Mouse (Mus musculus): ENCODE results near the gene Tspan8. TPM values are rescaled to one million over a fixed set of nuclear protein-coding genes. Genes with fewer than 3 reads are reported as not detected.
A peak's percentile ranks its signal among the peaks of the same experiment; 100 is the strongest.

The Tspan8 gene
- polyA plus RNA-seq, 1 experiment from 2014 or later = 204 TPM

GRCm38 (mm10) chr10:115803765-115804164 is 12.9 kb upstream of the Tspan8 start:
- no peaks in the 10 kb centered on the region for H3K27me3 ChIP-seq (replicated peaks; ENCODE audit: control insufficient read depth, insufficient read depth, low read length)
- no peak overlapping the region for H3K9ac ChIP-seq (ENCODE audit: low read depth, low read length)
- no peaks in the 10 kb centered on the region for H3K36me3 ChIP-seq (ENCODE audit: control insufficient read depth, insufficient read depth)
- TF ChIP-seq CTCF (IDR thresholded peaks at IDR 0.05; ENCODE audit: low read depth) = no peak
- ATAC-seq = no peak
- H3K4me3 ChIP-seq (ENCODE audit: low read depth, low read length) = no peak overlapping the region
- H3K9me3 ChIP-seq (ENCODE audit: control insufficient read depth) = no peaks in the 10 kb centered on the region
- 87% methylated on average over 2 of the region's 2 CpGs for WGBS
- no peak overlapping the region for H3K27ac ChIP-seq (ENCODE audit: low read depth, low read length)
- no peak overlapping the region for H3K4me2 ChIP-seq (replicated peaks; ENCODE audit: low read depth)
- H3K4me1 ChIP-seq (replicated peaks; ENCODE audit: control insufficient read depth, insufficient read depth, low read length) = no peaks in the 10 kb centered on the region

DNA sequence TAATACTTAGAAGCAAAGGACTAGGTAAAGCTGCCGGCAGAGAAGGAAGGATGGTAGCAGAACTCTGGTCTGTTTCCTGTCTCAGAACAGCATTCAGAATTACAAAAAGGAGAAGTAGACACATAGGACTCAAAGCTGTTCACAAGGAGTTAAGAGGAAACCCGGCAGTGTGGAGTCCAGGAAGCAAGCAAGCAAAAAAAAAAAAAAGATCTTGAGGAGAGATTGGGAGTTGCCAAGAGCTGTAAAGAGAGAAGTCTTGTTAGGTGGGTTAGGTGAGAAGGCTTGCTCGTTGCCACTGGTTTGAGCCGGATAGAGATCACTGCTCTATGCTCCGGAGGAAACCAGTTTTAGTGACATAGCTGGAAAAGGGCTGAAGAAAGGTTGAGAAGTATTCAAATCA is 10.6 kb upstream of the Tspan8 start:
- no peaks in the 10 kb centered on the region for H3K36me3 ChIP-seq (ENCODE audit: control insufficient read depth, insufficient read depth)
- H3K4me1 ChIP-seq (replicated peaks; ENCODE audit: control insufficient read depth, insufficient read depth, low read length) = no peaks in the 10 kb centered on the region
- H3K27ac ChIP-seq (ENCODE audit: low read depth, low read length) = no peak overlapping the region
- 42% methylated on average over 5 of the region's 5 CpGs for WGBS
- H3K9me3 ChIP-seq (ENCODE audit: control insufficient read depth) = no peaks in the 10 kb centered on the region
- peak; percentile 56; the same call in 1 of the 2 replicates for ATAC-seq
- no peak overlapping the region for H3K4me2 ChIP-seq (replicated peaks; ENCODE audit: low read depth)
- no peak overlapping the region for H3K9ac ChIP-seq (ENCODE audit: low read depth, low read length)
- no peak overlapping the region for H3K4me3 ChIP-seq (ENCODE audit: low read depth, low read length)
- no peak for TF ChIP-seq CTCF (IDR thresholded peaks at IDR 0.05; ENCODE audit: low read depth)
- H3K27me3 ChIP-seq (replicated peaks; ENCODE audit: control insufficient read depth, insufficient read depth, low read length) = no peaks in the 10 kb centered on the region

GRCm38 (mm10) chr10:115809169-115809568 is 7.5 kb upstream of the Tspan8 start:
- no peaks in the 10 kb centered on the region for H3K4me1 ChIP-seq (replicated peaks; ENCODE audit: control insufficient read depth, insufficient read depth, low read length)
- H3K4me2 ChIP-seq (replicated peaks; ENCODE audit: low read depth) = no peak overlapping the region
- no peak overlapping the region for H3K27ac ChIP-seq (ENCODE audit: low read depth, low read length)
- TF ChIP-seq CTCF (IDR thresholded peaks at IDR 0.05; ENCODE audit: low read depth) = no peak
- no peak for ATAC-seq
- WGBS = 35% methylated on average over 7 of the region's 7 CpGs
- H3K27me3 ChIP-seq (replicated peaks; ENCODE audit: control insufficient read depth, insufficient read depth, low read length) = no peaks in the 10 kb centered on the region
- no peak overlapping the region for H3K9ac ChIP-seq (ENCODE audit: low read depth, low read length)
- no peaks in the 10 kb centered on the region for H3K9me3 ChIP-seq (ENCODE audit: control insufficient read depth)
- no peaks in the 10 kb centered on the region for H3K36me3 ChIP-seq (ENCODE audit: control insufficient read depth, insufficient read depth)
- H3K4me3 ChIP-seq (ENCODE audit: low read depth, low read length) = no peak overlapping the region

- WGBS = 53% methylated on average over 5 of the region's 5 CpGs
Observed at GRCm38 (mm10) chr10:115811519-115811918, 5.1 kb upstream of the Tspan8 start.

DNA sequence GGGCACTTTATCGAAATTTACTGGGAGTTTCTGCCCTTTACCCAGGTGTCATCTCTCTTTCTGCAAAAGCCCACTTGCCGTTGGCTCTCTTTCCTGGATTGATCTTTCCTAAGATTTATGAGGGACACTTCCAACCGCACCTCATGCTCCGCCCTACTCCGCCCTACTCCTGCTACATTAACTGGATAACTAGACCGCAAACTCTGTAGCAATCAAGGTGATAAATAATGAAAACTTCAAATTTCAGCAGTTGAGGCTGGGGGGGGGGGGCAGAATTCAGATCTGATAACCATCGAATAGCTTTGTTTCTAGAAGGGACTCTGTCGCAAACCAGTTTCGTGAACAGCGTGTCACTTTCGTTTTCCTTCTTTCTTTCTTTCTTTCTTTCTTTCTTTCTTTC is 1.8 kb upstream of the Tspan8 start:
- Histone ChIP-seq H3K27me3 (replicated peaks; ENCODE audit: control insufficient read depth, insufficient read depth, low read length) (no peaks in the 10 kb centered on the region), H3K36me3 (ENCODE audit: control insufficient read depth, insufficient read depth) (no peaks in the 10 kb centered on the region), H3K27ac (ENCODE audit: low read depth, low read length) (0 out of 2 replicates have a peak overlapping the region, but pooled peaks have one; percentile 15), H3K4me3 (ENCODE audit: low read depth, low read length) (peak overlapping the region; percentile 36), H3K4me2 (replicated peaks; ENCODE audit: low read depth) (peak overlapping the region; percentile 60), H3K9ac (ENCODE audit: low read depth, low read length) (peak overlapping the region; percentile 34; the same call in 1 of the 2 replicates), H3K4me1 (replicated peaks; ENCODE audit: control insufficient read depth, insufficient read depth, low read length) (0 out of 2 replicates have a peak, but pooled peaks cover 3% of the 10 kb centered on the region), H3K9me3 (ENCODE audit: control insufficient read depth) (no peaks in the 10 kb centered on the region)
- ATAC-seq = no peak
- 37% methylated on average over 11 of the region's 11 CpGs for WGBS
- no peak for TF ChIP-seq CTCF (IDR thresholded peaks at IDR 0.05; ENCODE audit: low read depth)

More at GRCm38 (mm10) chr10:115811519-115811918, 5.1 kb upstream of the Tspan8 start:
- Histone ChIP-seq H3K27ac (ENCODE audit: low read depth, low read length) (no peak overlapping the region), H3K9me3 (ENCODE audit: control insufficient read depth) (no peaks in the 10 kb centered on the region), H3K27me3 (replicated peaks; ENCODE audit: control insufficient read depth, insufficient read depth, low read length) (no peaks in the 10 kb centered on the region), H3K9ac (ENCODE audit: low read depth, low read length) (no peak overlapping the region), H3K36me3 (ENCODE audit: control insufficient read depth, insufficient read depth) (no peaks in the 10 kb centered on the region), H3K4me1 (replicated peaks; ENCODE audit: control insufficient read depth, insufficient read depth, low read length) (0 out of 2 replicates have a peak, but pooled peaks cover 3% of the 10 kb centered on the region), H3K4me2 (replicated peaks; ENCODE audit: low read depth) (no peak overlapping the region), H3K4me3 (ENCODE audit: low read depth, low read length) (no peak overlapping the region)
- TF ChIP-seq CTCF (IDR thresholded peaks at IDR 0.05; ENCODE audit: low read depth) = no peak
- no peak for ATAC-seq

DNA sequence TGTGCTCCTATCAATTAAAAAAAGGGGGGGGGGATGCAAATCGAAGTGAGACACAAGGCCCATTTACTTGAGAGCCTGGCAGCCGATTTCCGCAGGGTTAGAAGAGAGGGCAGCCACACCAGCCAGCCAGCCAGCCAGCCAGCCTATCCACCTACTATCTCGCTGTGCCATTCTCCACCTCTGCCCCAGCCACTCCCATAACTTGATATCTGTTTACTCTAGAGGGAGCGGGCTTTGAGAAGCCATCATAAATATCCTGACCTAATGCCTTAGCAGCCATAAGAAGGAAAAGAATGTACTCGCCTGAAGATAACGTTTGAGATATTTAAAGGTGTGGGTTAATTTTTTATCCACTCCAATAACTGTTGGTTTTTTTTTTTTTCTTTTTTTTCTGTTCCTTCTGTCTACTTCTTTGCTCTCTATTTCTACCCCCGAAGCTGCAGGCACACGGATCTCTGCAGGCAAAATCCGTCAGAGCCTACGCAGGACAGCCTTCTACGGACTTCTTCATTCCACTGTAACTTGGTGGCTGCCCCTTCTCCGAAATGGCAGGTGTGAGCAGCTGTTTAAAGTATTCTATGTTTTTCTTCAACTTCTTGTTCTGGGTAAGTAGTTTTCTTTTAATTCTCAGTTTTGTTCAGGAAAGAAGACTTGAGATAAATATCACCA is 558 bp downstream of the Tspan8 start:
- WGBS = 10% methylated on average over 13 of the region's 13 CpGs
- ATAC-seq = peak; percentile 97
- Histone ChIP-seq H3K9ac (ENCODE audit: low read depth, low read length) (peak overlapping the region; percentile 32; the same call in 1 of the 2 replicates), H3K4me2 (replicated peaks; ENCODE audit: low read depth) (peak overlapping the region; percentile 54), H3K9me3 (ENCODE audit: control insufficient read depth) (no peaks in the 10 kb centered on the region), H3K27me3 (replicated peaks; ENCODE audit: control insufficient read depth, insufficient read depth, low read length) (no peaks in the 10 kb centered on the region), H3K36me3 (ENCODE audit: control insufficient read depth, insufficient read depth) (no peaks in the 10 kb centered on the region), H3K4me3 (ENCODE audit: low read depth, low read length) (peak overlapping the region; percentile 43), H3K27ac (ENCODE audit: low read depth, low read length) (peak overlapping the region; percentile 42), H3K4me1 (replicated peaks; ENCODE audit: control insufficient read depth, insufficient read depth, low read length) (0 out of 2 replicates have a peak, but pooled peaks cover 3% of the 10 kb centered on the region)
- no peak for TF ChIP-seq CTCF (IDR thresholded peaks at IDR 0.05; ENCODE audit: low read depth)

Data from intestine, postnatal 0 days (tissue).